Mouse (Mus musculus) layer of hippocampus, adult 18-20 months (tissue): ENCODE results near the gene Ogfr. TPM values are rescaled to one million over a fixed set of nuclear protein-coding genes. Genes with fewer than 3 reads are reported as not detected.
A peak's percentile ranks its signal among the peaks of the same experiment; 100 is the strongest.

ENCODE experiments used
- DNase-seq, 2 experiments: peaks; one replicate each; pipeline ENCODE4 v3.0.0; 2022; ENCODE audit warnings: low spot score in 2 of 2
- long read RNA-seq: library from polyadenylated mRNA; stranded (forward); transcript quantifications from one replicate; pipeline ENCODE4 v2.0.0, GENCODE M21; 2021
- total RNA-seq, 2 experiments: library from RNA; stranded (reverse); gene quantifications; 2 replicates each; pipeline ENCODE4 v1.2.3; 2021

Gene Ogfr
- total RNA-seq: 10 to 100 TPM; 35.5 to 37.1 TPM
- long read RNA-seq, transcript Ogfr-201 (7 exons, 2,449 nt): major isoform, 21 of 30 reads
- long read RNA-seq, partial matches to known transcripts: 4 of 30 reads
- long read RNA-seq, other reads (novel, unspliced or antisense): 5 of 30 reads

- peak; percentile 70 to 84 for DNase-seq
Measured at GRCm38 (mm10) chr2:180589123-180589831, at the start of gene Ogfr. TSS of gene Ogfr (plus strand) at chr2:180589245.

GRCm38 (mm10) chr2:180543675-180544074, 45.4 kb upstream of the Ogfr start:
- no peak for DNase-seq

- DNase-seq: no peak
Measured at GRCm38 (mm10) chr2:180545046-180545445, 44.0 kb upstream of the Ogfr start.

- DNase-seq: peak; percentile 34 to 35
Measured at GRCm38 (mm10) chr2:180547384-180548106, 41.5 kb upstream of the Ogfr start.

GRCm38 (mm10) chr2:180552340-180552739, 36.7 kb upstream of the Ogfr start:
- no peak for DNase-seq

GRCm38 (mm10) chr2:180555219-180555618, 33.8 kb upstream of the Ogfr start:
- no peak for DNase-seq

GRCm38 (mm10) chr2:180556470-180556869, 32.6 kb upstream of the Ogfr start:
- DNase-seq: no peak

GRCm38 (mm10) chr2:180560245-180560644, 28.8 kb upstream of the Ogfr start:
- DNase-seq: no peak

GRCm38 (mm10) chr2:180562146-180562545, 26.9 kb upstream of the Ogfr start:
- DNase-seq: no peak

- DNase-seq: no peak
Measured at GRCm38 (mm10) chr2:180563296-180563695, 25.7 kb upstream of the Ogfr start.

GRCm38 (mm10) chr2:180563841-180564240, 25.2 kb upstream of the Ogfr start:
- DNase-seq: peak; percentile 37 to 56

- DNase-seq: no peak
Measured at GRCm38 (mm10) chr2:180566240-180566913, 22.7 kb upstream of the Ogfr start.

- DNase-seq: peak in 1 of 2 experiments; percentile 48
Measured at GRCm38 (mm10) chr2:180569028-180569643, 19.9 kb upstream of the Ogfr start.

- DNase-seq: no peak
Measured at GRCm38 (mm10) chr2:180576482-180576881, 12.6 kb upstream of the Ogfr start.

GRCm38 (mm10) chr2:180578686-180579085, 10.4 kb upstream of the Ogfr start:
- DNase-seq: peak; percentile 51 to 85

- DNase-seq: no peak
Measured at GRCm38 (mm10) chr2:180581002-180581401, 8.0 kb upstream of the Ogfr start, which contains the start of gene Mrgbp. TSS of gene Mrgbp (plus strand) at chr2:180581304.

- peak; percentile 96 to 98 for DNase-seq
Measured at GRCm38 (mm10) chr2:180582481-180583153, 6.4 kb upstream of the Ogfr start.

GRCm38 (mm10) chr2:180583154-180583507, 5.9 kb upstream of the Ogfr start:
- no peak for DNase-seq

- no peak for DNase-seq
Measured at GRCm38 (mm10) chr2:180588736-180589122, 316 bp upstream of the Ogfr start.

- DNase-seq: no peak
Measured at GRCm38 (mm10) chr2:180597490-180597889, 8.4 kb downstream of the Ogfr start, which contains the start of gene Col9a3. TSS of gene Col9a3 (plus strand) at chr2:180597790.
